9 mouse cellular contexts compared by ENCODE assay signal in the genomic region with DNA sequence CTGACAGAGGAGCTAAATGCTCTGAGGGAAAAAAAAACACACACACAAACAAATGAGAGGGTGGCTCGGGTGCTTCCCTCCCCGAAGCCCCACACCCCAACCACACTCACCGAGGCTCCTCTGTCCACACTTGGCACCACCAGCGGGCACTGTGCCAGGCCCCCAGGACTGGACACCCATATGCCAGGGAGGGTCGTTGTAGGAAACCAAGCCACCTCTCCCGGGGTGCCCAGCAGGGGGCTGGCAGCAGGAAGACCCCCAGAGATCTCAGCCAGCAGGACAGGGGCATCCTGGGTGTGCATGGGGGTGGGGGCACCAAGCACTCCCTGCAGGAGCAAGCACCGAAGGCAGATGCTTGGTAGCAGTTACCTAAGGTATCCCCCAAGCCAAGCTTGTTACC. TPM values are rescaled to one million over a fixed set of nuclear protein-coding genes. Genes with fewer than 3 reads are reported as not detected.
DNase-seq lines count a peak whose midpoint lies in the region; ATAC-seq lines count a peak whose summit lies in the region.
"Had no signal": no experiment of that assay in that cellular context is flagged by ENCODE, and none has a peak within 500 bp of the region (broad histone marks: within the 10 kb centered on the region; RNA-seq: fewer than 3 reads in every experiment).

A gene (minus strand): TSS at position 289 of the 400 bp plus-strand sequence.

- H3K9me3 ChIP-seq in heart, embryonic 10.5 days = no peaks in the 10 kb centered on the region
- no peaks in the 10 kb centered on the region for H3K9me3 ChIP-seq in embryonic facial prominence, embryonic 10.5 days
- no peaks in the 10 kb centered on the region for H3K9me3 ChIP-seq in intestine, embryonic 16.5 days (ENCODE audit: control insufficient read depth, low read length)
- no peaks in the 10 kb centered on the region for H3K9me3 ChIP-seq in neural tube, embryonic 15.5 days (replicated peaks)

- intact Hi-C loops in heart, postnatal 25 days (cut with DNase I) = no loop called here

- H3K4me1 ChIP-seq in heart, embryonic 10.5 days = peaks cover 17% of the 10 kb centered on the region
- peaks cover 43% of the 10 kb centered on the region for H3K4me1 ChIP-seq in embryonic facial prominence, embryonic 10.5 days
- H3K4me1 ChIP-seq in intestine, embryonic 16.5 days (ENCODE audit: control insufficient read depth, insufficient read depth, low read length) = peaks cover 30% of the 10 kb centered on the region
- peaks cover 33% of the 10 kb centered on the region for H3K4me1 ChIP-seq in neural tube, embryonic 15.5 days

- peak within 1 kb of the TSS; percentile 79 for H3K9ac ChIP-seq in intestine, embryonic 16.5 days (ENCODE audit: low read depth, low read length)
- H3K9ac ChIP-seq in neural tube, embryonic 15.5 days (replicated peaks) = peak within 1 kb of the TSS; percentile 55

- H3K4me2 ChIP-seq in intestine, embryonic 16.5 days (ENCODE audit: low read depth, low read length) = peak within 1 kb of the TSS; percentile 95
- peak within 1 kb of the TSS; percentile 93 for H3K4me2 ChIP-seq in neural tube, embryonic 15.5 days

- peak within 1 kb of the TSS; percentile 73 for H3K4me3 ChIP-seq in heart, embryonic 10.5 days
- H3K4me3 ChIP-seq in embryonic facial prominence, embryonic 10.5 days = peak within 1 kb of the TSS; percentile 83
- peak within 1 kb of the TSS; percentile 81 for H3K4me3 ChIP-seq in intestine, embryonic 16.5 days (ENCODE audit: low read length)
- H3K4me3 ChIP-seq in neural tube, embryonic 15.5 days (replicated peaks) = peak within 1 kb of the TSS; percentile 61

- no peak for DNase-seq in heart, embryonic 10.5 days (ENCODE audit: low spot score)
- no peak for DNase-seq in heart, postnatal 25 days (ENCODE audit: low spot score)
- peak; percentile 27 for DNase-seq in A20 (ENCODE audit: low read depth, low spot score)
- no peak for DNase-seq in embryonic facial prominence, embryonic 10.5 days (ENCODE audit: low spot score)
- no peak for DNase-seq in frontal cortex, postnatal 25 days (ENCODE audit: low spot score in 2 of 2)

- no peaks in the 10 kb centered on the region for H3K27me3 ChIP-seq in heart, embryonic 10.5 days (ENCODE audit: insufficient read depth, poor library complexity, severe bottlenecking)
- H3K27me3 ChIP-seq in embryonic facial prominence, embryonic 10.5 days (replicated peaks; ENCODE audit: low read depth, poor library complexity, severe bottlenecking) = no peaks in the 10 kb centered on the region
- no peaks in the 10 kb centered on the region for H3K27me3 ChIP-seq in intestine, embryonic 16.5 days (replicated peaks; ENCODE audit: control insufficient read depth, insufficient read depth, low read length)
- H3K27me3 ChIP-seq in neural tube, embryonic 15.5 days (replicated peaks) = no peaks in the 10 kb centered on the region
- H3K27me3 ChIP-seq: Patski had no signal

- WGBS in heart, embryonic 10.5 days = 55% methylated on average over 7 of the region's 7 CpGs
- WGBS in embryonic facial prominence, embryonic 10.5 days = 58% methylated on average over 7 of the region's 7 CpGs
- WGBS in intestine, embryonic 16.5 days = 29% methylated on average over 7 of the region's 7 CpGs
- WGBS in neural tube, embryonic 15.5 days = 34% methylated on average over 7 of the region's 7 CpGs

- no peak for ATAC-seq in intestine, embryonic 16.5 days
- ATAC-seq in neural tube, embryonic 15.5 days (ENCODE audit: low FRiP score) = no peak
- ATAC-seq in inflammation-experienced regulatory T-cells, adult 6 months = no peak

- H3K36me3 ChIP-seq in heart, embryonic 10.5 days = peaks cover 45% of the 10 kb centered on the region
- peaks cover 47% of the 10 kb centered on the region for H3K36me3 ChIP-seq in embryonic facial prominence, embryonic 10.5 days (replicated peaks)
- H3K36me3 ChIP-seq in intestine, embryonic 16.5 days (ENCODE audit: control insufficient read depth, insufficient read depth, low read length) = peaks cover 23% of the 10 kb centered on the region
- H3K36me3 ChIP-seq in neural tube, embryonic 15.5 days = peaks cover 41% of the 10 kb centered on the region

- peak within 1 kb of the TSS; percentile 84 for H3K27ac ChIP-seq in heart, embryonic 10.5 days
- H3K27ac ChIP-seq in embryonic facial prominence, embryonic 10.5 days (replicated peaks) = peak within 1 kb of the TSS; percentile 88
- H3K27ac ChIP-seq in intestine, embryonic 16.5 days (ENCODE audit: low read length) = peak within 1 kb of the TSS; percentile 76
- H3K27ac ChIP-seq in neural tube, embryonic 15.5 days (replicated peaks) = peak within 1 kb of the TSS; percentile 83

RNA-seq across cellular contexts. Expression of the gene that starts here (rescaled TPM):
- polyA plus RNA-seq in heart, embryonic 10.5 days (2016; fragmentation: Nextera tagmentation; extraction: Ambion mirVana) = not detected in 2 replicates
- total RNA-seq in heart, postnatal 25 days (2021) = not detected
- polyA plus RNA-seq in embryonic facial prominence, embryonic 10.5 days (2016; fragmentation: Nextera tagmentation; extraction: Ambion mirVana) = 0.09 TPM in 1 of 2 replicates, not detected in the other
- 0.09 TPM in 1 of 2 replicates, not detected in the other for polyA plus RNA-seq in intestine, embryonic 16.5 days (2015; fragmentation: Nextera tagmentation; extraction: Ambion mirVana)
- polyA plus RNA-seq in neural tube, embryonic 15.5 days (2015; fragmentation: Nextera tagmentation; extraction: Ambion mirVana) = not detected in 2 replicates
- not detected for polyA plus RNA-seq in inflammation-experienced regulatory T-cells, adult 6 months (2017; shearing (Covaris generic))
